Mouse (Mus musculus): ENCODE data around the gene Slc25a13.
"Not testable (repeated sequence)": the region's sequence is repeated elsewhere in the genome, so short reads cannot be mapped to it uniquely, and the experiment has no call there.

Gene Slc25a13

DNA sequence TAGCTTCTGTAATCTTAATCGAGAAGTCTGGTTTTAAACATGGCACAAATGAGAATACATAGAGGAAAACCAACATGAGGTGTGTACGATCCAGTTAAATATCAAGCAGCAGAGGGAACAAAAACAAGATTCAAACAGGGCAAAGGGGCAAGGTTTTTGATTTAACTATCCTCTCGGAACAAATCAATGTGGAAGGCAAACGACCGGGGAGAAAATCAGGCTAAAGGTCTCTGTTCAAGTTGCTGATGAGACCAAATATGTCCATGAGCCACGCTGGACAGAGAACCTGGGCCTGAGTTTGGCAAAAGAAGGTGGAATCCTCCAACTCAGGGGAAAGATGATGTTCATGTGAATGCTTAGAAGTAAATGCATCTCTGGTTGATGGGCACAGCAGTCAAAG is 14.5 kb downstream of the Slc25a13 start:
- no peak for DNase-seq (ENCODE audit: low read depth, low spot score)

DNA sequence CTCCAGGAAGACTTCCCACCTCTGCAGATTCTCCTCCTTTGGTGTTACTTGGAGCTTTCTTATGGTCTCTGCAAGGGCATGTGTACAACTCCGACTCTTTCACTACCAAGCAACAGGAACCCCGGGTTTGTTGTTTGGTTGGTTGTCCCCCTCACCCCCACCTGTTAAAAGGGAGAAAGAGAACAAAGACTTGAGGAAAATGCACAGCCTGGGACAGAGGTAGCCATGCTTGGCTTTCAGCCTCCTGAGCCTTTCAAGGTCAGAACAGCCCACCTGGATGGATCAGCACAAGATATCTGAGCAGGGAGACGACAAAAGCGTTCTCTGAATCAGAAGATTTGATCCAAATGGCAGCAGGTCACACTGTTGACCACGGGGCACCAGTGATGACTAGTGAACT is 15.0 kb downstream of the Slc25a13 start:
- no peak for DNase-seq (ENCODE audit: low read depth, low spot score)

DNA sequence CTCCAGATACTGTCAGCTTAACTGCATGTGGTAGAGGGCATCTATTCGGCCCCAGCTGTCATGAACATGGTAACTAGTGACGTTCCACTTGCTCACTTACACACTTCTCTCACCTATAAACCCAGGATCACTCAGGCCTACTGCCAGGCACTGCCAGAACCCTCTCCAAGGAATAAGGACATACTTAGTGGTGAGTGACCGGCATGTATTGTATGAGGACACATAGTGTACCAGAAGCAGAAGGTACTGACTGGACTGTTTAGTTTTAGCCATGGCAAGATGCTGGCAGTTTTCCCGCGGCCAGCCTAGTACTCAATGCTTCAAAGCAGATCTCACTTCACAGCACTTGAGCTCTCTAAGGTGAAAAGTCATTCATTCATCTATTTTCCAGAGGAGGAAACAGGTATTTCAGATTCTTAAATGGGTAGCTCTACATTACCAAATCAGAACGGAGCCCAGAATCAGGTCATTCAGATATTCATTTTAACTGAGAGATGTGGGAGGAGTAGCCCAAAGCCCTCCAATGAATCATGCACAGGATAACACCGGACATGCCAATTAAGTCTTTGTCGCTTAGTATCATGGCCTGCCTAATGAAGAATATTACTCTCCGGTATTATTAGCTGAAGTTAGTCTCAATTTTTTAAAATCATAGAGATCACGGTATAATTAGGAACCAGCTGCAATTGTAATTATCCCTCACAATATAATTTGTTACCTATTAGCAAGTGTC is 17.7 kb downstream of the Slc25a13 start:
- no peak for DNase-seq (ENCODE audit: low read depth, low spot score)

DNA sequence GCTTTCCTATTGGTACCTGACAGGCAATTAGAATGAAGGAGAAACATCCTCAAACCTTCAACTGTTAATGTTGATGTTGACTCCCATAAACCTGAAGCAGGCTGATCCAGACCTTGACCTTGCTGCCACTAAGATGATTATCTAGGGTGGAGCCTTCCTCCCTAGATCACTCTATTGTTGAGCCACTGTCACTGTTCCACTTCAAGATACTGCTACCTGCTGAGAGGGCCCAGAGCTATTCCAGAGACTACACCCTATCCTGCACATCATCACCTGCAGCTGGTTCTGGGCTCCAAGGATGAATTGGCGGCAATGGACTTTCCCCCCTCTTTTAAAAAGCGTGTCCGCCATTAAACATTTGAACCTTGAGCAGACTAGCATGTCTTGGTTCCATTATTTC is 18.9 kb downstream of the Slc25a13 start:
- not testable (repeated sequence) for DNase-seq (ENCODE audit: low read depth, low spot score)

DNA sequence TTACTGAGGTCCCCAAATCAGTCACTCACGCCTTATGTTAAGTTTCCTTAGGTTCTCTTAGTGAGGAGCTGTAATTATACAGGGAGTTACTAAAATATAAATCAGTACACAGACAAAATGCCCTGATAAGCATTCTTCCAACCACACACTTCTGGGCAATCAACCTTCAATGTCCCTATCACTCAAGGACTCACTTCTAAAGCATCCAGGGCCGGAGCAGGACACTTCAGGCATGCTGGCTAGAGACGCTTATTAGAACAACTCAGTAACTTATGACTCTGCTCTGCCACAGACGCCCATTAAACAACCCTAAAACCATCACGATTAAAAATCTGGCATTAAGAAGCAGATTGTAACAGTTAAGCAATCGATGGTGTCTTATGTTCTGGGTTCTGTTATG is 19.6 kb downstream of the Slc25a13 start:
- DNase-seq (ENCODE audit: low read depth, low spot score): no peak

DNA sequence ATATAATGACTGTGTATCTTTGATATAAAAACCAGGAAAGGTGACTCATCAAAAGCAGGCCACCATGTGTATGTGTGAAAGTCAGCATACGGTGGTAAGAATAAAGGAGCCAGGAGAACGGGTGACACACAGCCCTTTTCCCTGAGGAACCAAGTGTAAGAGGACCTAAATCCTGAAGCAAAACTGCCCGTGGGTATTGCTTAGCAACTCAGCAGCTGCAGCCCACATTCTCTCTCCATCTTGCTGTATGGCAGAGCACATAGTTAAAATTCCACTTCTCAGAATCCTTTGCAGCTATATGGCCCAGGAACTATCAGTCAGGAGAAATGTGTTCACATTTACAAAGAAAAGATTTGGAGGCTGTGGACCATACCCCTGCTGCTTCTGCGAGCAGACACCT is 20.4 kb downstream of the Slc25a13 start:
- DNase-seq (ENCODE audit: low read depth, low spot score): no peak

DNA sequence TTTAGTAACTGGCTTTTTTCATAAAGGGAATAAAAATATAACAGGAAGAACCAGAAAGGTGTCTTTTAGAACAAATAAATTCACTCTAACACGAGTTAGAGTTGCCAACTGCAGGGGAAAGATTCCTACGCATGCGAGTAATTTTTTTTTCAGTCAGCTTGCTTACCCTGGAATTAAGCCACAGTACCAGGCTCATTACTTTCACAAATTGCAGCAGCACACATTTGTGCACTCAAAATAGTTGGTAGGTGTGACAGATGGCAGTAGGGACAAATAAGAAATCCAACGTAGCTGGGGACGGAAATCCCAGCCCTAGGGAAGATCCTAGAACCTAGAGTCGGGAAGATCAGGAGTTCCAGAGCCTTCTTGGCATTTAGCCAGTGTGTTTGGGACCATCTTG is 22.1 kb downstream of the Slc25a13 start:
- no peak for DNase-seq (ENCODE audit: low read depth, low spot score)

DNA sequence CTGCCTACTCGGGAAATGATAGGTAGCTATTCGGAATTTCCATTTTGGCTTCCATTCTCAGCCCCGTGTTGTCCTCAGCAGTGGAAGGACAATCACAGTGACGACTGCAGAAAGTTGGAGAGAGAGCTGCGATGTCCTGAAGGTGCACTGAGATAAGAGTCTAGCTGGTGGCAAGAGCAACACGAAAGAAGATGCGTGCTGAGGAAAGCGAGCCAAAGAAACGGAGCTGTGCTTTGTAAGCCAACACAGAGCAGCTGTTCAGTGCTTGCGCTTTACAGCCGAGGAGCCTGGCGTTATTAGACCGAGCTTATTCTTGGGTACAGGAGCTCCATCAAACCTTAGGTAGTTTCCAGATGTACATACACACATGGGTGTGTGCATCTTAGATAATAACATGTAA is 23.1 kb downstream of the Slc25a13 start:
- DNase-seq (ENCODE audit: low read depth, low spot score): no peak

DNA sequence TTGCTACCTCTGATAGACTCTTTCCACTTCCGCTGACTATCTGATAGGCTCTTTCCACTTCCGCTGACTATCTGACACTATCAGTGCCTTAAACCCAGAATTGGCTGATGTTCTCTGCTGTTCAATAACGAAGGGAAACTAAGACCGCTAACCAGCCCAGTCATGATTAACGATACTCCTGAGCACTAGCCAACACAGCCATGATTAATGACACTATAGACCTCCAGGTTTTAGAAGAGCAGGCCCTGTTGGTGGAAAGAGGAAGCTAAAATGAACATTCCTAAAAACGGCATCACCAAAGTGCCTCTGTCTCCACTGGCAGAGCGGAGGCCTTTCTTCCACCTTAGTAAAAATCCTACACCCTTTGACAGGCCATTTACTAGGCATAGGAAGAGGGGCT is 24.6 kb downstream of the Slc25a13 start:
- DNase-seq (ENCODE audit: low read depth, low spot score): no peak

DNA sequence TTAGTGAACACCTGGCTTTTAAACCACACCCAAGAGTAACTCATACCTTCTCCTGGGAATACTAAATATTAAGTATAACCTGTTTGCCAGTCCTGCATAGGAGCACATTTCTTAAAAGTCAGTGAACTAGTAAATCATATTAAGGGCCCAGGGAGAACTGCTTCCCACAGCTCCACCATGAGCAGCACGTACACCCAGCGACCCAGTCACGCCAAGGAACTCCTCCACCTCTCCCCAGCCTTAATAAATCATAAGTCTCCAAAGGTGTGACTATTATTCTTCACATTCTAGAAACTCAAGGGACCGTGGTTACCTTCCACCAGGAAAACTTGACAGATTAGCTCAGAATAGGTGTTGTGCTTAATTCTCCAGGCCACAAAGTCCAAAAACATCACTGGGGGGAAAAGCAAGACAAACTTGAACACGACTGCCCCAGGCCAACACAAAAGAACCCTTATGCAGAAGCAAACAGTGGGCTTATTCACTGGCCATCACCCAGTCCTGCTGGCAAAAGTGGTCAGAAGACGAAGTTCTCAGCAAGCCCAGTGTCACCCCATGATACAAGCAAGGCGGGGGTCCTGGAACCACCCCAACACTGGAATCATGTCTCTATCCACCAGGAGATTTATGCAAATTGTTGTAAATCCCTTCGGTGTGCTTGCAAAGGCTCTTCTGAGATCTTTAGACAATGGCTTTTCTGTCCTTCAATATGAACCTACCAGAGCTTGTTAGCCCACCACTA is 25.2 kb downstream of the Slc25a13 start:
- DNase-seq (ENCODE audit: low read depth, low spot score): no peak

DNA sequence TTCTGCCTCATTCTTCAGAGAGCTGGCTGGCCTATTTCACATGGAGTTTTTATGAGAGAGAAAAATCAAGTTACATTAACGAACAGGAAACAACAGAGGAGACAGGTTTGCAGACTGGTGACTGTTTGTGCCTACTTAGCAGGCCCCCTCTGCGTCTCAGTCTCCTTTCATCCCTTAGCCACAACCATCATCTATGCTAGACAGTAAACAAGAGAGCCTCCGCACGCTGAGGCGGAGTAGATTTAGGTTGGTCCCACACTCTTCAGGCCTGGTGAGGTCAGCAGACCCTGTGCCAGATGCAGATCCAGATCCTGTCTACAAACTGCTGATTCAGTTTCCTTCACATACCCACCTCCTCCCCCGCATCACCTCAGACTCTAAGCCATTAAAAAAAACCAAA is 28.0 kb downstream of the Slc25a13 start:
- DNase-seq (ENCODE audit: low read depth, low spot score): no peak

DNA sequence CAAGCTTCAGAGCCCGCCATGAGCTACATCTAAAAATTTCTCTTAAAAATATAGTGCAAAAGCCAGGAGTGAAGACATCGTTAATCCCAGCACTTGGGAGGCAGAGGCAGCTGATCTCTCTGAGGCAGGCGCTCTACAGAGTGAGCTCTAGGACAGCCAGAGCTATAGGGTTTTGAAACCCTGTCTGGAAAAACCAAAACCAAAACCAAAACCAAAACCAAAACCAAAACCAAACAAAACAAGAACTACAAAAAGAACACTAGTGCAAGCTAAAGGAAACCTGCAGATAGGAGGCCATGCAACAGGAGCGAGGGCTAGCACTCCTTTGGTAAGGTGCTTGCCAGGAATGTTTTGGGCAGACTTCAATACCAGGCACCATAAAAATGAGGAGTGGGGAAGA is 30.5 kb downstream of the Slc25a13 start:
- DNase-seq (ENCODE audit: low read depth, low spot score): no peak

DNA sequence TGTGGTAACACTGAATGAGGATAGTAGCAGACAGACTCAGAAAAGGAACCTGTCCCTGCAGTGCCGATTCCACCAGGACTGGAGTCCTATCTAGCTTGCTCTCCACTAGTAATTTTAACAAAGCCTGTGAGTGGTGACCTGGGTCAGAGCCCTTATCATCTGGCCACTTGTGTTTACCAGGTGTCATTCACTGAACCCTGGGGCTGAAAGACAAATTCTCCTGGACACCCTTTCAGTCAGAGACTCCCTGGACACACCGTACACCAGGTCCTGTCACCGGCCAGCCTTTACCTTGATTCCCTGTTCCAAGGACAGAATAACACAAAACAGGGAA is 31.3 kb downstream of the Slc25a13 start:
- no peak for DNase-seq (ENCODE audit: low read depth, low spot score)

DNA sequence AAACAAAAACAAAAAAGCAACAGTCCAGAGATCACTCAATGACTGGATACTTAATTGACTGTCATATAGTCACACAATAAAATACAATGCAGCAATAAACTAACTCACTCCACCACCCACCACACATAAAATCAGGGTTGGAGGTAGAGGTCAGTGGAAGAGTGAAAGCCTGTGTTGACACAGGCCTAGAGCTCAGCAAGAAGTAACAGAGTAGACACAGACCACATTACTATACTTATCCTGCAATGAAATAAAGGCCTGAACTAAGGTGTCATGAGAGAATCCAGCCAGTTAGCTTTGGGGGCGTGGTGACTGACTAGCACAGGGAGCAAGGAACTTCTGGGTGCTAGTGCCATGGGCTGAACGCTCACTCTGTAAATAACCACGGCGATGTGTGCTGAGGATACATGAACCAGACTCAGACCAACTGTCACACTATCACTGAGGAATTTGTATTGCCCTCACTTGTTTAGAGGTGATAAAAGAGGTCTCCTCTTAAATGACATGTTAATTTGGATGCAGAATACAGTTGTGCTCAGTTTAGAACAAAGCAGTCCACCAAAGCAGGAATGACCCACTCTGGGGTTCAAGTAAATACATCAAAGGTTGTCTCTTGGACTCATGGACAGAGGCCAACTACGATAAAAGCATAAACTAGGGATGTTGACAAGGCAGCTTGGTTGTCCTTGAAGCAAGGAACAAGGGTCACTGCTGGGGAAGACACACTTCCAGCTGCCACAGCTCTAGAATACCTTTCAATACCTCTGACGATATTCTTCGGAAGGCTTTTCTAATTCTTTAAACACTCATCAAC is 31.8 kb downstream of the Slc25a13 start:
- DNase-seq (ENCODE audit: low read depth, low spot score): no peak

DNA sequence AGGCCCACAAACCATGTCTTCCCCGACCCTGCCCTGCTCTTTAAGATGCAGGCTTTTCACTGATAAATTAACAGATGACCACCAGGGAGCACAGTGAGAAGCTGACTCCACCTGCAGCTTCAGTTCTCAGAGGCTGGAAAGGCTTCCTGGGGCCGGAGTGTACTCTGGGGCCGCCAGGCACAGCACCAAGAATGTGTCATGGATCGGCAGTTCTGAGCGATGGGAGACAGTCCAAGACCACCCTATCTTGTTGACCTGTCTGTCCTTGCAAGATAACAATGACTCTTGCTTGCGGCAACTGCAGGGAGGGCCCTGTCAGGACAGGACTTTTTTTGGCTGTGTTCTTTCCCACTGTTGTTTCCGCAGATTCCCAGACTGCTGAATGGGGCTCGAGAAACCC is 33.4 kb downstream of the Slc25a13 start:
- DNase-seq (ENCODE audit: low read depth, low spot score): no peak

DNA sequence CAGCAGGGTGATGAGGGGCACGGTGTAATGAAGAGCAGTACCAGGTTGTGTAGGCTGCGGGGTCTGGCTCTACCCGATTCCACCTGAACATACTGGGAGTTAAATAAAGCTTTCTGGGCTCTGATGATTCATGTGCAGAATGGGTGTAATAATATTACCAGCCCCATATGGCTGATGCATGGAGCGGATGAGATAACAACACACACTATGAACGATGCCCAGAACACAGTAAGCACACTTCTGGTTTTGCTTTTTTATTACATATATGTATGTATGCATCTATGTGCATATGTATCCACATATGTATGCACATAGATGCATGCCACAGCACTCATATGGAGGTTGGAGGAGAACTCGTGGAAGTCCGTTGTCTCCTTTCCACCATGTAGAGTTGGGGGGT is 34.8 kb downstream of the Slc25a13 start:
- DNase-seq (ENCODE audit: low read depth, low spot score): no peak

DNA sequence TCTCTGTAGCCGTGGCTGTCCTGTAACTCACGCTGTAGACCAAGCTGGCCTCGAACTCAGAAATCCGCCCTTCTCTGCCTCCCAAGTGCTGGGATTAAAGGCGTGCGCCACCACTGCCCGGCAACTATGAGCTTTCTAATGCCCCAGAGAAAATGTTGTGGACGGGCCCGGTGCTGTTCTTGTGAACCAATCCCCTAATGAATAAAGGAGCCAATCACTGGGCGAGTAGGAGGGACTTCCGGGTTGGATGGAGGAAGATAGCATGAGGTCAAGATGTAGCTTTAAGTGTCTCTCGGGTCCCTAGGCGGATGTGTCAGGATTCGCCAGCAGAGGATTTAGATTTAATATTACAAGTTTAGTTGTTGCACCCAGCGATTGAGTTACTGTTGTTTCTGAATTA is 38.6 kb downstream of the Slc25a13 start:
- not testable (repeated sequence) for DNase-seq (ENCODE audit: low read depth, low spot score)

DNA sequence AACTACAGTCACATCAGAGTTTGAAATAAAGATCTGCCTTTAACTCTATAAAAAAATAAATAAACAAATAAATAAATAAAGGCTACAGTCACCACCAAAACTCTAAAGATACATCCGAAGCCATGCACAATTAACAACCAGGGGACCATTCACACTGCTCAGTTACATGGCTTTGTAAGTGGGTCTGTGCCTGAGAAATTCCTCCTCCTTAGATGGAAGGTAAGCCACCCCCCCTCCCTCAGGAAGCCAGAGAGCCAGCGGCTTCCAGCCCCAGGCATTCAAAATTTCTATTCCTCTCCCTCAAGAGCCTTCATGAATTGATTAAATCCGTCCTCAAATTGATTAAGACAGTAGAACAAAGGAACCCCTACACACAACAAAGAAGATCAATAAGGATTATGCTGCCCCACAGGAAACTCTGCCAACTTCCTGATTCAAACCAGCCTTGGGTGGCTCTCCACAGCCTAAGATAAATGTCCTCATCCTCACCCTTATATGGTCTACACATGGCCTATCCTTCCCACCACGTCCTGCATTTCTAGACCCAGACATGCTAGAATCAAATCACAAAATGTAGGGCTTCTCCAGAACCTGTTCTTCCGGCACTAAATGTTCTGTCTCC is 41.5 kb downstream of the Slc25a13 start:
- DNase-seq (ENCODE audit: low read depth, low spot score): no peak

DNA sequence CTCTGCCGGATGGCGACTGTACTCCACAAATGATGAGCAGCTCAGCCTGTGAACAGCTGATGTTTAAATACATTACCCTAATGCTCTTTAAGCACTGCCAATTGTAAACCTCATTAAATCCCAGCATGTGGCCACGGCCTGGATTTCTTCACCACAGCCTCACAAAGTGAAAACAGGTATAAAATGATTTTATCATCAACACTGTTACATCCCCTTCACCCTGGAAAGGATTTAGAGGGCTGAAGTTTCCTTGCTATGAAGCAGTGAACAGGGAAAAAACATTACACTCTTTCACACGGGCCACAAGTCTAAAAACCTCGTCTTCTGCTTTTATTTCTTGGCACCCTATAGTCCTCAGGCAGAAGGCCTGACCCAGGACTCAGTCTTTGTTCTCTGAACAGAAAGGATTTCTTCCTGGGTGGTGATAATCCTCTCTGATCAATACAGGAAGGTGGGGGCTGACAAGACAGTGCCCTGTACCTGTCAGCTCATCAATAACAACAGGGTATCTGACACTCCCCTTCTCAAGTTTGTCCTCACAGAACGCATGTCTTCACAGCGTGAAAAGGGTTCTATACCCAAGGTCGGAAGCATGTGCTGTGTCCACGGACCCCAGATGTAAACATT is 42.9 kb downstream of the Slc25a13 start:
- DNase-seq (ENCODE audit: low read depth, low spot score): no peak

DNA sequence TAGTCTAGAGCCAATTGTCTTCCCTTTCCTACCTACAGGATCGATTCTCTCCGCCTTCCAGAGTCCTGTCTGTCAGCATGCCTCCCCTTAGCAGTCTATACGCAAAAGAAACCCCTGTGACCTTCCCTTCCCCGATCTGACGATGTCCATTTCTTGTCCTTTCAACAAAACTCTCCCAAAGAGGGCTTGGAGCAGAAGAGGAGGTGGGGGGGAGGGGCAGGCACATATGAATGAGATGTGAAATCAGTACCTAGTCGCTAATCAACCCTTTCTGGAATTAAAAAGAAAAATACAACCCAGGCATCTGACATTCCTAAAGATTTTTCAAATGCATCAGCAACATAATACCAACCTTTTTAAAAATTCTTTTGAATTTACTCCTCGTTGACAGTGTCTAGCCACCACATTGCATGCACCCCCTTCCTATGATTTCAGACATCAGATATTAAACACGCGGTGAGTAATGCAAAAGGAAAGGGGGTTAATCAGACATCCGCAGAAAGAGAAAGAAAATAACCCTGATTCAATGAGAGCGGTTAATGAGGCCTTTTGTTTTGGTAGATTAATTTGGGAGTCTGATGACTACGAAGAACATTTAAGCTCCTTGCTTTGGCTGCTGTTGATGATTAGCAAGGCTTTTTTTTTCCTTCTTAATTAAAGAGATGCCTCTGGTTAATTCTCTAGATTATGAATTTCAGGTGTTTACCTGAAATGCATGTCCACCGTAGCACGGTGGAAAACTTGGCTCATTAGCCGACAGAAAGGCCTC is 43.6 kb downstream of the Slc25a13 start:
- DNase-seq (ENCODE audit: low read depth, low spot score): no peak

DNA sequence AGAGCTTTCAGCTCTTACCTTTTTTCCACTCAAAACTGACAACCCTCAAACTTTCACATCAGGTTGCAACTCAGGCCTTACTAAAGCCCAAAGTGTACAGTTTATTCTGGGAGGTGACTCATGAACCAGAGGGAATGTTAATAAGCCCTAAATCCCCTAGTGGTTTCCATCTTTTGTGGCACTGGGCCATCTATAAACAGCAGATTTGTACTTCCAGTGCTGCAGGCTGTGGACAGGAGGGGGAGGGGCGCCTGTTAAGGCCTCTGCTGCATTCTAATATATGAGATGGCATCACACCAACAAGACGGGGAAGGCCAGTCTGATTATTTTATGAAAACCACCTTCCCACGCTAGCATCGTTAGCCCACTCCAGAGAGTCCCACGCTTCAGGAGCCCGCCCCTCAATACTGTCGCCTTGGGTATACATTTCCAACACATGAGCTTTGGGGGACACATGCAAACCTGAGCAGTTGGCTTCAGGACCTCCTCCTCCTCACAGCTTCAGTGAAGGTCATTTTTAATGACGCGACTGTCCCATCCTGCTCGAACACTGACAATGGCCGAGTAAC is 48.3 kb downstream of the Slc25a13 start:
- DNase-seq (ENCODE audit: low read depth, low spot score): no peak

Data from WW6 (cell line).